Comparison of ENCODE assay signal across 10 mouse cellular contexts in the genomic region with DNA sequence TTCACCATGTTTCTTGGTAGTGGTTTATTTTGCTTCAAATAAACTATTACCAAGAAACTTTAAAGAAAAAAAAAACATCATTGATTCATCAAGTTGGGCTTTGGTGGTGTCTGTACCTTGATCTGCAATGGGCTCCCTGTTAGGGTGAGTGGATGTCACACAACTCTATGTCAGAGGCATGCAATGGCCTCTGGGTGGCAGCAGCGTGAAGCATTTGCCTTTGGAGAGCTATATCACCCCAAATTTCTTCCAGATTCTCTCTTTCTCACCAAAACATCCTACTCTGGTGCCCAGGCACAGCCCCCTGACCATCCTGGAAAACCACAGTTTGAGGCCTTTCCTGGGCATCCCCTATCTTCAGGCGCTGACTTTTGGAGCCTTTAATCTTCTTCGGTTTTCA. TPM values are rescaled to one million over a fixed set of nuclear protein-coding genes. Genes with fewer than 3 reads are reported as not detected.
A peak's percentile ranks its signal among the peaks of the same experiment; 100 is the strongest.
DNase-seq lines count a peak whose midpoint lies in the region; ATAC-seq and TF ChIP-seq lines count a peak whose summit lies in the region.
"Had no signal": no experiment of that assay in that cellular context is flagged by ENCODE, and none has a peak within 500 bp of the region (broad histone marks: within the 10 kb centered on the region; RNA-seq: fewer than 3 reads in every experiment).

No protein-coding gene starts in this region.

- no peaks in the 10 kb centered on the region for H3K27me3 ChIP-seq in kidney, embryonic 16.5 days (ENCODE audit: insufficient read depth, low read length)
- no peaks in the 10 kb centered on the region for H3K27me3 ChIP-seq in ES-Bruce4 (ENCODE audit: control insufficient read depth, insufficient read depth, low read length, poor library complexity, severe bottlenecking)
- H3K27me3 ChIP-seq: lung, embryonic 15.5 days had no signal

- TF ChIP-seq EP300 in ES-Bruce4 (IDR thresholded peaks at IDR 0.05; ENCODE audit: insufficient read depth, low read depth, low read length), result no peak

- no peak overlapping the region for H3K4me2 ChIP-seq in kidney, embryonic 16.5 days (replicated peaks; ENCODE audit: low read depth, low read length)
- H3K4me2 ChIP-seq: lung, embryonic 15.5 days had no signal

- 48% methylated on average over 3 of the region's 3 CpGs for WGBS in kidney, embryonic 16.5 days

- peak; percentile 14 for DNase-seq in kidney, adult 11 months
- peak; percentile 9 to 13 for DNase-seq in frontal cortex, postnatal 25 days (ENCODE audit: low spot score in 2 of 2)
- peak; percentile 5 to 7 for DNase-seq in left cerebral cortex, adult 8-10 months (ENCODE audit: low spot score in 2 of 2)
- DNase-seq in retina, postnatal 1 day, result peak; percentile 63
- no peak for DNase-seq in ovary, postnatal 14 days (ENCODE audit: low spot score)

- no peaks in the 10 kb centered on the region for H3K36me3 ChIP-seq in kidney, embryonic 16.5 days (ENCODE audit: insufficient read depth, low read length)
- H3K36me3 ChIP-seq in ES-Bruce4 (ENCODE audit: control insufficient read depth, insufficient read depth, low read length, poor library complexity, severe bottlenecking), result no peaks in the 10 kb centered on the region
- H3K36me3 ChIP-seq: lung, embryonic 15.5 days had no signal

- H3K9ac ChIP-seq in kidney, embryonic 16.5 days (replicated peaks; ENCODE audit: low read length), result no peak overlapping the region
- H3K9ac ChIP-seq in ES-Bruce4 (ENCODE audit: low read depth, poor library complexity, severe bottlenecking), result no peak overlapping the region
- H3K9ac ChIP-seq: lung, embryonic 15.5 days had no signal

- H3K4me1 ChIP-seq in kidney, embryonic 16.5 days (ENCODE audit: insufficient read depth, low read length), result no peaks in the 10 kb centered on the region
- H3K4me1 ChIP-seq in ES-Bruce4 (ENCODE audit: control insufficient read depth, insufficient read depth, low read length), result peaks cover 2% of the 10 kb centered on the region
- no peaks in the 10 kb centered on the region for H3K4me1 ChIP-seq in bone marrow macrophage, adult 2 months (ENCODE audit: control insufficient read depth, insufficient read depth, low read length)
- H3K4me1 ChIP-seq: lung, embryonic 15.5 days had no signal

- H3K27ac ChIP-seq in kidney, embryonic 16.5 days (ENCODE audit: low read length), result no peak overlapping the region
- H3K27ac ChIP-seq in ES-Bruce4 (ENCODE audit: insufficient read depth, low read length), result no peak overlapping the region
- H3K27ac ChIP-seq in bone marrow macrophage, adult 2 months (ENCODE audit: insufficient read depth, low read depth, low read length), result no peak overlapping the region
- H3K27ac ChIP-seq: lung, embryonic 15.5 days had no signal

- peak; percentile 81 for TF ChIP-seq CTCF in ES-Bruce4 (IDR thresholded peaks at IDR 0.05; ENCODE audit: low read depth, low read length)
- peak; percentile 54 for TF ChIP-seq CTCF in bone marrow macrophage, adult 2 months (IDR thresholded peaks at IDR 0.05; ENCODE audit: low read depth, low read length)

- H3K4me3 ChIP-seq in kidney, embryonic 16.5 days (ENCODE audit: low read length), result no peak overlapping the region
- no peak overlapping the region for H3K4me3 ChIP-seq in ES-Bruce4 (ENCODE audit: low read depth, low read length)
- H3K4me3 ChIP-seq in bone marrow macrophage, adult 2 months (ENCODE audit: insufficient read depth, low read length), result no peak overlapping the region
- H3K4me3 ChIP-seq: erythroblast, embryonic 14.5 days; lung, embryonic 15.5 days had no signal

- no peak for ATAC-seq in kidney, embryonic 16.5 days (ENCODE audit: low FRiP score, low TSS enrichment)

- TF ChIP-seq POLR2A in ES-Bruce4 (IDR thresholded peaks at IDR 0.05; ENCODE audit: insufficient read depth, low read length), result no peak
- TF ChIP-seq POLR2A in bone marrow macrophage, adult 2 months (IDR thresholded peaks at IDR 0.05; ENCODE audit: borderline replicate concordance, low read depth, low read length), result no peak

- H3K9me3 ChIP-seq in kidney, embryonic 16.5 days (ENCODE audit: low read length), result no peaks in the 10 kb centered on the region
- H3K9me3 ChIP-seq in ES-Bruce4 (replicated peaks; ENCODE audit: control insufficient read depth, insufficient read depth, low read length, poor library complexity, severe bottlenecking), result no peaks in the 10 kb centered on the region
- H3K9me3 ChIP-seq: lung, embryonic 15.5 days had no signal

RNA-seq across cellular contexts. Expression of gene Ireb2, which starts 33.0 kb away (rescaled TPM):
- polyA plus RNA-seq in kidney, embryonic 16.5 days (2015; fragmentation: Nextera tagmentation; extraction: Ambion mirVana), result 35.4 and 37.9 TPM in 2 replicates
- polyA plus RNA-seq in ES-Bruce4 (2011; ENCODE audit: insufficient read depth, insufficient read length, low read depth, missing spikeins), result 114 and 126 TPM in 2 replicates
- 33.2 and 36.4 TPM in 2 replicates for polyA plus RNA-seq in bone marrow macrophage, adult 2 months (2012; ENCODE audit: insufficient read depth, insufficient read length, missing spikeins)
- 10 to 100 TPM; 44.4 to 53.0 (median 48.8) TPM for total RNA-seq in left cerebral cortex, adult 8-10 months (2022)
